Mouse (Mus musculus) neutrophil, adult 5-6 weeks (primary cell): ENCODE results near the gene St3gal6. TPM values are rescaled to one million over a fixed set of nuclear protein-coding genes. Genes with fewer than 3 reads are reported as not detected.

ENCODE experiments used
- ATAC-seq: fragments of 151-379, 151-347 bp; 2 replicates; pipeline ENCODE4 v1.8.0; 2017; ENCODE audit warnings: mild to moderate bottlenecking, moderate TSS enrichment; ENCODE audit not compliant: insufficient number of reproducible peaks, poor library complexity, low FRiP score, severe bottlenecking; ENCODE audit errors: extremely low read depth
- total RNA-seq: library from RNA; stranded (forward); fragments of 200-1000 nt; gene quantifications from 2 replicates; pipeline ENCODE4 v1.2.3, GENCODE M21; 2017

Gene St3gal6
- total RNA-seq, 1 experiment from 2014 or later, result 210 TPM

GRCm38 (mm10) chr16:58523044-58523859, 791 bp downstream of the St3gal6 start:
- peak; percentile 74 for ATAC-seq

- peak; percentile 39; the same call in 1 of the 2 replicates for ATAC-seq
These were observed 1.4 kb downstream of the St3gal6 start for GRCm38 (mm10) chr16:58522677-58523043.

GRCm38 (mm10) chr16:58521900-58522299, 2.1 kb downstream of the St3gal6 start:
- no peak for ATAC-seq

GRCm38 (mm10) chr16:58521182-58521581, 2.9 kb downstream of the St3gal6 start:
- ATAC-seq, result no peak

GRCm38 (mm10) chr16:58520457-58520856, 3.6 kb downstream of the St3gal6 start:
- ATAC-seq, result no peak

GRCm38 (mm10) chr16:58519650-58520073, 4.4 kb downstream of the St3gal6 start:
- no peak for ATAC-seq

GRCm38 (mm10) chr16:58516960-58517798, 6.9 kb downstream of the St3gal6 start:
- ATAC-seq, result no peak

- no peak for ATAC-seq
These were observed 7.9 kb downstream of the St3gal6 start for GRCm38 (mm10) chr16:58516161-58516560.

GRCm38 (mm10) chr16:58514565-58514964, 9.5 kb downstream of the St3gal6 start:
- peak; percentile 95 for ATAC-seq

GRCm38 (mm10) chr16:58513755-58514154, 10.3 kb downstream of the St3gal6 start:
- ATAC-seq, result no peak

- no peak for ATAC-seq
These were observed 11.2 kb downstream of the St3gal6 start for GRCm38 (mm10) chr16:58512887-58513286.

GRCm38 (mm10) chr16:58512181-58512761, 11.8 kb downstream of the St3gal6 start:
- ATAC-seq, result no peak

- no peak for ATAC-seq
These were observed 19.1 kb downstream of the St3gal6 start for GRCm38 (mm10) chr16:58504945-58505344.

GRCm38 (mm10) chr16:58502566-58502965, 21.5 kb downstream of the St3gal6 start:
- ATAC-seq, result no peak

- peak; percentile 46 for ATAC-seq
These were observed 22.2 kb downstream of the St3gal6 start for GRCm38 (mm10) chr16:58501760-58502301.

GRCm38 (mm10) chr16:58499650-58500049, 24.4 kb downstream of the St3gal6 start:
- ATAC-seq, result no peak

- ATAC-seq, result no peak
These were observed 24.9 kb downstream of the St3gal6 start for GRCm38 (mm10) chr16:58499172-58499584.

GRCm38 (mm10) chr16:58497886-58498713, 25.9 kb downstream of the St3gal6 start:
- ATAC-seq, result peak; percentile 85
